Mouse (Mus musculus) CD4-positive, CD25-positive, alpha-beta regulatory T cell, adult 4 months (primary cell): Measurements from ENCODE around the gene Prl7d1. TPM values are rescaled to one million over a fixed set of nuclear protein-coding genes. Genes with fewer than 3 reads are reported as not detected.
"Not testable (repeated sequence)": the region's sequence is repeated elsewhere in the genome, so short reads cannot be mapped to it uniquely, and the experiment has no call there.

Experiments
- ATAC-seq: one replicate; pipeline ENCODE4 v1.8.0; 2017
- polyA plus RNA-seq, 2 experiments: library from polyadenylated mRNA; unstranded; fragments of 100-300 nt; shearing (Covaris generic); gene quantifications; one replicate each; pipeline ENCODE4 v1.2.1; 2017

Gene Prl7d1
- not detected for polyA plus RNA-seq

DNA sequence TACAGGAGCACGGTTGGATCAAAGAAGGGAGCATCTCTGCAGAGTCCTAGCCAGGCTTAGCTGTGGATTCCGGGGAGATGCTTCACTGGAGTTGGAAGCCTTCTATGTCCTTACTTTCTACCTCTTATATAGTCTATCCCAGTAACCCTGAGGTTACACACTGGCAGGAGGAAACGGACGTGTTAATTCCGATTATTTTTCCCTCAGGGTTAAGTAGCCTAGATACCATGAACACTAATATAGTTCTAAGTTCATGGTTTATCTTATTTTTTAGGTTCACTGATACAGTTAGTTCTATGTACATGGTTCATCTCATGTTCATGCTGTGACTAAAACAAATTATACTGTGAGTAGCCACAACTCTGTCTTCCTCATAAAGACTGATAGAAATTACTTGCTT lies at the start of gene Prl7d1:
Gene Prl7d1 (minus strand): TSS at position 101 of the 400 bp plus-strand sequence.
- ATAC-seq = no peak

DNA sequence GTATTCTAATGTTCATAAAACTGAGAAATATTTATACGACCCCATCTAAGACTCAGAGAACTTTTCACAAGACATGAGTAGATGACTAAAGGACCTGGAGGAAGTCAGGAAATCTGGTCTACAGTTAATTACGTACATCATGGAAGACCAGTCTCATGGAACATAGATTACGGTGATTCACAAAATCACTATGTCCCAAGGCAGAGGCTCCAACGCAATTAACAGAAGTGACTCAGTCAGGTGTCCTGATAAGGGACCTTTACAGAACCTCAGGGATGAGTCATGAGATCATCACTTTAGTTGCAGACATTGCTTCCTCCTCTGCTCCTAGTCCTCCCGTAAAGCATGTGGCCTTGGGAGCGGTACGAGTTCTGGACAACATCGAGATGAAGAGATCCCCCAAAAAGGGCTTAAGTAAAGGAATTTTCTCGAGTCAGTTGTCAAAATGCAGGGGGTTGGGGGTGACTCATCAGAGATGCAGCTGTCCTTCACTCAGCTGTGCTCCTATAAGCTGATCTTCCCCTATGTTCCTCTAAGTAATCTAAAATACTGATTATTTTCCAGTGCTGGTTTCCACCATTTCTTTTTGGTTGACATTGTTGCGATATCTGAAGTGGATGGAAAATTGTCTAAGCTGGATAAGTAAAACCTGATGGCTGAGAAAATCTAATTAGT lies 18.1 kb upstream of the Prl7d1 start:
- ATAC-seq = no peak

DNA sequence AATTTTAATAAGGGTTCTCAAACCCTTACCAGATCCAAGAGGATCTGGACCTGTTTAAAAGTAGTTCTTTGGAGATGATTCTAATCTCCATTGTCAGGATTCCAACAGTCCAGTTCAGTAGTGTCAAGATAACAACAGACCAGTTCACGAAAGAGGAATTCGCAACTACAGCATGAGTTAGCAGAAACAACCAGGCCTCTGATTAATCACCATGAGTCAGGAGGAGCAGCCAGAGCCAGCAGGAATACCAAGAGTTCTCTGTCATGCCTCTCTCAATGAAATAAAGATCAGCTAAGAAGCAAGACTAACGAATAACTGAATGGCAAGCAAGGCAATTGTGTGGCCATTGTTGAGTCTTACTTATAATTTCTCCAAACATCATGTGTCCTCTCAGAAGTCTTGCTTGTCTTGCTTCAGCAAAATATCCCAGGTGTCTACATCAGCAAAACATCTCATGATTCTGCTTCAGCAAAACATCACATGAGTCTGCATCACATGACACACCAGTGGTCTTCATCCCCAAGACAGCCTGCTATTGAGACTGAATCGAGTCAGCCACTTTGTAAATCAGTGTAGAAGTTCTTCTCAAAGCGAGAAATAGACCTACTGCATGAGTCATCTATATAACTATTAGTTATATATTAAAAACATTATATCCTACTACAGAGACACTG lies 13.9 kb upstream of the Prl7d1 start:
- ATAC-seq = not testable (repeated sequence)

DNA sequence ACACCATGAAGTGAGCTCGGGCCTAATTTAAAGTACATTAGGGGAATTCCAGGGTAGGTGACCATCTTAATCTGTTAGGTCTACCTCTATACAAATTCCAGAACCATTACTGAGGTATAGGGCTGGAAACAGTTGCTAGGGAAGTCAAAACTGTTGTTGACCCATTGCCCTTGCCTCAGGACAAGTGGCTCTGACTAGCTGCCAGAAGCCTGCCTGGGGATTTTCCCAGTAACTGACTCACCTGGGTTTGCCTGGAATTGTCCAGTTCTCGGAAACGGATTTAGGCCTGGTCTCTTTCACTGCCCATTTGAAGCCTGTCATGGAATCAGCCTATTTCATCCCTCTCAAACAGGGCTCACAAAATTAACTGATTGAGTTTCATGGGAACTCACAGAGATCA lies 8.5 kb upstream of the Prl7d1 start:
- not testable (repeated sequence) for ATAC-seq

DNA sequence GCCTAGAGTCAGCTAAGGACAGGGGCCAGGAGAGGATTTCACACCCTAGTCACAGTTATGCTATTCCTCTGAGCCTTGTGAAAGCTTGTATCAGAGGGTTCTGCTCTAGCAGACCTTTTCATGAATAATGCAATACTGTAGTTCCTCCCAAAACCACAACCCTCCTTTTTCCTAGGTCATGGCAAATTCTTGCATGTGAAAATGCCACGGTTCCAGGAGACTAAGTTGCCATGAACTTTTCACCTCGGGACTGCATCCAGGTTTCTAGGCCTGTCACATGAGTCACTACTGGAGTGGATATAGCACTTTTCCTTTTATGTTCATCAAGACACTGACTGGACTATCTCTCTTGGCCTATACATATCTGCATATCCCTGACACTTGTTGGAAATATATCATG lies 10.0 kb downstream of the Prl7d1 start:
- no peak for ATAC-seq

DNA sequence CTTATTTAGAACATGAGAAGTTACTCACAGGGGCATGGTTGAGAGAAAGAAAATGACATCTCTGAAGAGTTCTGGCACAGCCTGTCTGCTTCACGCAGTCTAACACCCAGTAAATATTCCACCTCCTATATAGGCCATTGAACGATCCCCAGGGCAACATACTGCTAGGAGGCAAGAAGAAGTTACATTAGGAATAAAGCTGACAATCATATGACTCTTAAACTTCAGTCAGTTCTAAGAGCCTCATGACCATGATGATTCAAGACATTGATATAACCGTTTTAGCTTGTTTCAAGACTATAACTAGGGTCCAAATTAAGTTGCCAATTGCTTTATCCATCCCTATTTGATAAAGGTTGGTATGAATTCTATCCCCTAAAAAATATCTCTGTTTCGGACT lies 48.6 kb downstream of the Prl7d1 start, which contains the start of gene Prl7a2:
Gene Prl7a2 (minus strand): TSS at position 101 of the 400 bp plus-strand sequence.
- no peak for ATAC-seq

DNA sequence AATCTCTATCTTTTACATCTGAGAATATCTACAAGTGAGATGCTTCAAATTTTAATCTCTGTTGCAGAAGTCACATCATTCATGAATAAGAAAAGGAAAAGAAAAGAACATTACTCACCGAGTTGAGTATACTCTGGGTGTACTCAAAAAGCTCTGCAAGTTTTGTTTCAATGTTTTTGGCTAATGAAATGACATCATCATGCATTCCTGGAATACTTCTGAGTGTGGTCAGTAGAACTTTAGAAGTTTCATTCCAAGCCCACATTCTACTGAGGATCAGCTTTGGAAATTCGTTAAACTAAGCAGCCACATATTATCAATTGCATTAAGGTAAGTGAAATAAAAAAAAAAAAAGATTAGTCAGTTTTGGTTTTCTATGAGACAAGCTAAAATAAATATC lies 55.8 kb downstream of the Prl7d1 start:
- ATAC-seq = no peak

Other genes with a start within 250 kb of the Prl7d1 start
- not detected for gene Prl8a8, start 203.5 kb downstream of the Prl7d1 start, polyA plus RNA-seq
- gene Prl8a9, start 152.1 kb downstream of the Prl7d1 start, polyA plus RNA-seq = not detected
- gene Prl8a1, start 134.6 kb downstream of the Prl7d1 start, polyA plus RNA-seq = not detected
- not detected for gene Prl7b1, start 106.2 kb downstream of the Prl7d1 start, polyA plus RNA-seq
- not detected for gene Prl7a1, start 74.2 kb downstream of the Prl7d1 start, polyA plus RNA-seq
- gene Prl7a2, start 48.7 kb downstream of the Prl7d1 start, polyA plus RNA-seq = not detected
- gene Prl7c1, start 64.1 kb upstream of the Prl7d1 start, polyA plus RNA-seq = not detected
- not detected for gene Prl2a1, start 84.9 kb upstream of the Prl7d1 start, polyA plus RNA-seq
- not detected for gene Prl2c1, start 132.6 kb upstream of the Prl7d1 start, polyA plus RNA-seq